Mouse (Mus musculus): ENCODE results near the gene Nr3c2.

DNA sequence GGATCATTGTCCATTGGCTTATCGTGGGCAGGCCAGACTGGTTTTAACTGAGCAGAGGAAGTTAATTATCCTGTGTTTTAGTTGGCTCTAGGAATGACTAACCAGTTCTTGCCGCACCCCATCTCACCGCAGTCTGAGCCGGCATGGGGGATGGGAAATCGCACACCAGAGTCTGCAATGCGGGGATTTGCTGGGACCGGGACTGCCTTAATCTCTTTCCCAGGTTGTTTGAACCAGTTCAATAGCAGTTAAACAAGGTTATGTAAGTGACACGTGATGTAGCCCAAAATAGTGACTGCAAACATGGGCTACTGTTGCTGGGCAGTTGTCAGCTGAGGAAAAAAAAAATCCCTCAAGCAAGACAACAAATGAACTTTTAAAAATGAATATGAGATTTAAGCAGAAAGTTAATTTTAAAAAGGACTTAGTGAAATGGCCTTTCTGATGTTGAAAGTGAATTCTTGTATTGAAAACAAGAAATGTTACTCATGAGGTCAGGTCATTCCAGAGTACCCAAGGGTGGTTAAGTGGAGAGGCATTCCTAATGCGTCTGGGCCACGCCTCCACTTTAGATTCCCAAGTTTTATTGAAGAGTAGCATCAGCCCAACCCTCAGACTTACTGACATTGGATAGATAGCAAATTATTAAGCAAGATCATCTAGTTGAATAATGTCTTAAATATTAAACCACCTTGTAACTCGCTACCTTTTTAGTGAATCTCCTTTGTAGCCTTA, 233.8 kb downstream of the Nr3c2 start:
- TF ChIP-seq HCFC1 (IDR thresholded peaks at IDR 0.05; ENCODE audit: borderline replicate concordance, insufficient read depth, low read length) (no peak), ZNF384 (IDR thresholded peaks at IDR 0.05; ENCODE audit: low read depth, low read length) (no peak), MAFK (IDR thresholded peaks at IDR 0.05; ENCODE audit: insufficient read depth, low read depth, low read length) (no peak), ZC3H11A (IDR thresholded peaks at IDR 0.05; ENCODE audit: borderline replicate concordance, low read depth, low read length) (no peak), CHD2 (IDR thresholded peaks at IDR 0.05; ENCODE audit: low read depth, low read length) (no peak)
